Mouse (Mus musculus) hindbrain, embryonic 16.5 days (tissue): ENCODE results near the gene Sppl2b. TPM values are rescaled to one million over a fixed set of nuclear protein-coding genes. Genes with fewer than 3 reads are reported as not detected.

Experiments
- ATAC-seq: fragments of 200-750 bp; cut with Nextera tagmentation; 2 replicates; pipeline ENCODE4 v1.8.0; 2017; ENCODE audit warnings: moderate TSS enrichment, moderate library complexity
- H3K27ac ChIP-seq: fragments of 300-500 bp; sonication (generic); 2 replicates; pipeline ENCODE4 v1.5.1; 2014; ENCODE audit warnings: low read depth, mild to moderate bottlenecking, control low read depth, low read length, moderate library complexity
- H3K27me3 ChIP-seq: fragments of 300-500 bp; sonication (generic); replicated peaks from 2 replicates; pipeline ENCODE4 v1.6.1; 2014; ENCODE audit warnings: low read length; ENCODE audit not compliant: control insufficient read depth, insufficient read depth
- H3K36me3 ChIP-seq: fragments of 300-500 bp; sonication (generic); 2 replicates; pipeline ENCODE4 v1.6.1; 2014; ENCODE audit warnings: mild to moderate bottlenecking, low read length, moderate library complexity, mixed read lengths; ENCODE audit not compliant: control insufficient read depth, insufficient read depth
- H3K4me1 ChIP-seq: fragments of 300-500 bp; sonication (generic); 2 replicates; pipeline ENCODE4 v1.6.1; 2014; ENCODE audit warnings: low read depth, low read length; ENCODE audit not compliant: control insufficient read depth, insufficient read depth
- H3K4me2 ChIP-seq: fragments of 300-500 bp; sonication (generic); 2 replicates; pipeline ENCODE4 v1.6.1; 2014; ENCODE audit warnings: mild to moderate bottlenecking, low read length, control low read depth, moderate library complexity
- H3K4me3 ChIP-seq: fragments of 300-500 bp; sonication (generic); 2 replicates; pipeline ENCODE4 v1.5.1; 2014; ENCODE audit warnings: mild to moderate bottlenecking, low read length, control low read depth, moderate library complexity
- H3K9ac ChIP-seq: fragments of 300-500 bp; sonication (generic); 2 replicates; pipeline ENCODE4 v1.6.1; 2014; ENCODE audit warnings: low read depth, mild to moderate bottlenecking, control low read depth, low read length, moderate library complexity
- H3K9me3 ChIP-seq: fragments of 300-500 bp; sonication (generic); 2 replicates; pipeline ENCODE4 v1.6.1; 2014; ENCODE audit warnings: mild to moderate bottlenecking, low read length, moderate library complexity; ENCODE audit not compliant: control insufficient read depth
- WGBS: fragments of 180-500 bp; shearing (Covaris S2); extraction: QIAGEN DNeasy Blood & Tissue Kit; methylation state at CpG from one replicate; pipeline ENCODE4 v1.1.7; 2014; 5-methylcytosine and 5-hydroxymethylcytosine counted together
- polyA plus RNA-seq: library from polyadenylated mRNA; unstranded; fragments of >200 nt; fragmentation: Nextera tagmentation; extraction: Ambion mirVana; gene quantifications from 2 replicates; pipeline ENCODE4 v1.2.1, GENCODE M21; 2015

The Sppl2b gene
- polyA plus RNA-seq, 1 experiment from 2014 or later, result 92.4 TPM

DNA sequence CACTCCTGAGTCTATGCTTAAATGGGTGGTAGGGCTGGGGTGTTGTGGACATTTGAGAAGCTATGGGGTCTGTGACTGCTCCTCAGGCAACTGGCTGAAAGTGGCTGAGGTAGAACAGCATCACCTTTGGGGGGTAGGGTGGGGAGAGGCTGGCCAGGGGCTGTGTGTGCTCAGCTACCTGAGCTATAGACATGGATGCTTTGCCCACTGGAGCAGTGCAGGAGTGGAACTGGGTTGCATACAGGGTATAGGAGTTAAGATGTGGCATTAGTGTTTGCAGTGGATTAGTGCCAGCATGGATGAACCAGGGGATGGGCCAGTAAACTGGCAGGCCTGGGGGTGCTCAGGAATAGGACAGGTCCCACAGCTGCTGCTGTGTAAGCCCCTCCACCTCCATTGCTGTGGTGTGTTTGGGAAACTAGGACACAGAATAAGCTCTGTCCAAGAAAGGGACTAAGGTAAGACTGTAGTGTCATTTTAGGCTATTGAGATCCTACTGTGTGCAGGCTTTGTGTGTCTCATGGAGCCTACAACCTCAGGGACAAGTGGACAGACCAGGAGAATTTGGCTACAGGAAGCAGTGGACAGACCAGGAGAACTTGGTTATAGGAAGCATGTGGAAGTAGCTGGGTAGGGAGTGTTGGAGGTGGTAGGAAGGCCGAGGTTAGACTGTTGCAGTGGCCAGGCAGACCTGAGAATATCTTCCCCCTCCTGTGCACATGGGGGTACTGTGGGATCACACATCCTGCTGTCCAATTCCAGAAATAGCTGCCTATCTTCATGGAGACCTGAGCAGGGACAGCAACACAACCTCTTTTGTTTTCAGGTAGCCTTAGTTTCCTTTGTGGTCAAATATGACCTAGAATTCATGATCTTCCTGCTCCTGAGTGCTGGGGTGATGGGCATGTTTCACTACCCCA lies 25.5 kb upstream of the Sppl2b start:
- Histone ChIP-seq H3K9me3 (0 out of 2 replicates have a peak, but pooled peaks cover 1% of the 10 kb centered on the region), H3K4me2 (no peak overlapping the region)
- 88% methylated on average over 1 of the region's 1 CpGs for WGBS

DNA sequence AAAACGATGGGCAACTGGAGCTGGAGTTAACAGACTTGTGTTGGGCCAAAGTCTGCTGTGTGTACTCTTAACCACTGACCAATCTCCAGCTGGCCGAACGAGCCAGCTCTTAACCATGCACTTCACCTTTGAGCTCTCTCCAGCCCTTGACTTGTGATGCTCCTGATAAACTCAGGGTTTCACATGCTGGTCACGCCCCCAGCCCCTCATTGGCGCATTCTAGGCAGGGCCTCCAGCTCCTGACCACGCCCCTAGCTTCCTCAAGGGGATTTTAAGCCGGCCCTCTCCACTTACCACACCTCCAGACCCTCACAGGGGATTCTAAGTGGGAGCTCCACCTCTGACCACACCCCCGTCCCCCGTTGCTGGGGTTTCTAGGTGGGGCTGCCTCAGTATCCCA lies 23.9 kb upstream of the Sppl2b start:
- ATAC-seq, result no peak
- no peak overlapping the region for H3K9ac ChIP-seq
- H3K27me3 ChIP-seq, result peaks cover 21% of the 10 kb centered on the region
- H3K27ac ChIP-seq, result no peak overlapping the region
- H3K36me3 ChIP-seq, result peaks cover 19% of the 10 kb centered on the region
- 8% methylated on average over 9 of the region's 9 CpGs for WGBS
- no peak overlapping the region for H3K4me3 ChIP-seq
- 0 out of 2 replicates have a peak, but pooled peaks cover 4% of the 10 kb centered on the region for H3K9me3 ChIP-seq
- H3K4me2 ChIP-seq, result no peak overlapping the region
- H3K4me1 ChIP-seq, result peaks cover 12% of the 10 kb centered on the region

More for the DNA sequence above, 25.5 kb upstream of the Sppl2b start:
- no peak for ATAC-seq
- Histone ChIP-seq H3K27me3 (peaks cover 10% of the 10 kb centered on the region), H3K4me3 (no peak overlapping the region), H3K9ac (no peak overlapping the region), H3K36me3 (peaks cover 14% of the 10 kb centered on the region), H3K27ac (no peak overlapping the region), H3K4me1 (peaks cover 12% of the 10 kb centered on the region)

DNA sequence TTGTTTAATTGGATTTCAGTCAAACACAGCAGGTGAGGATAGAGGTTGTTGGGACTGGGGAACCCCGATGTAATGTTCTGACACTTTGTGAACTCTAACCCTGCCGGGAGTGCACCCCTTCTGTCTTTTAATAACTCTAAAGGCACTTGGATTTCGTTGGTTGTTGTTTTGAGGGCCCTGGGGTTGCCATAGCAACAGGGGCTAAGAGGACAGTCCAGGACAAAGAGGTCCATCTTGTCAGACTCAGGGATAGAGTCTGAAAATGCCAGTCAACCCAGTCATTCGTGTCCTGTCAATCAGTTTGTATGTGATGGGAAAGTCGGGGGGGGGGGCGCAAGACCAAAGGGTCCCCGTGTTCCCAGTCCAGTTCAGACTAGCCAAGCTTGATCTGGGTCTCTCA lies 22.3 kb upstream of the Sppl2b start:
- no peak overlapping the region for H3K4me3 ChIP-seq
- no peak for ATAC-seq
- peaks cover 19% of the 10 kb centered on the region for H3K36me3 ChIP-seq
- no peak overlapping the region for H3K9ac ChIP-seq
- 0 out of 2 replicates have a peak, but pooled peaks cover 4% of the 10 kb centered on the region for H3K9me3 ChIP-seq
- peaks cover 8% of the 10 kb centered on the region for H3K4me1 ChIP-seq
- H3K27ac ChIP-seq, result no peak overlapping the region
- H3K4me2 ChIP-seq, result no peak overlapping the region
- 48% methylated on average over 7 of the region's 7 CpGs for WGBS
- peaks cover 21% of the 10 kb centered on the region for H3K27me3 ChIP-seq

DNA sequence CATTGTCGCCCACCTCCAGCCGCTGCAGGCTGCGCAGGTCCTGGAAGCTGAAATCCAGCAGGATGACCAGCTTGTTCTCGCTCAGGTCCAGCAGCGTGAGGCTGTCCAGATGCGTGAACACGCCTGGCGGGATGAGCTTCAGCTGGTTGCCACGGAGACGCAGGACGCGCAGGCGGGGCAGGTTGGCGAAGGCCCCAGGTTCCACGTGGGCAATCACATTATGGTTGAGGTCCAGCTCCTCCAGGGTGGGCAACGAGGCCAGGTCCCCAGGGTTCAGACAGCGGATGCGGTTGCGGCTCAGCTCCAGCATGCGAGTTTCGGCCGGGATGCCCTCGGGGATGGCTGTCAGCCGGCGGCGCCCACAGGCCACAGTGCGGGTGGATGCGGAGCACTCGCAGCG lies 19.5 kb upstream of the Sppl2b start:
- 0 out of 2 replicates have a peak, but pooled peaks cover 4% of the 10 kb centered on the region for H3K9me3 ChIP-seq
- H3K36me3 ChIP-seq, result peaks cover 8% of the 10 kb centered on the region; the same call in 1 of the 2 replicates
- H3K4me2 ChIP-seq, result 0 out of 2 replicates have a peak overlapping the region, but pooled peaks have one; percentile 12
- no peak overlapping the region for H3K4me3 ChIP-seq
- H3K9ac ChIP-seq, result no peak overlapping the region; the same call in 1 of the 2 replicates
- no peaks in the 10 kb centered on the region; the same call in 1 of the 2 replicates for H3K4me1 ChIP-seq
- 0 out of 2 replicates have a peak, but pooled peaks have one; percentile 9 for ATAC-seq
- 43% methylated on average over 30 of the region's 30 CpGs for WGBS
- H3K27ac ChIP-seq, result no peak overlapping the region
- H3K27me3 ChIP-seq, result peaks cover 21% of the 10 kb centered on the region

DNA sequence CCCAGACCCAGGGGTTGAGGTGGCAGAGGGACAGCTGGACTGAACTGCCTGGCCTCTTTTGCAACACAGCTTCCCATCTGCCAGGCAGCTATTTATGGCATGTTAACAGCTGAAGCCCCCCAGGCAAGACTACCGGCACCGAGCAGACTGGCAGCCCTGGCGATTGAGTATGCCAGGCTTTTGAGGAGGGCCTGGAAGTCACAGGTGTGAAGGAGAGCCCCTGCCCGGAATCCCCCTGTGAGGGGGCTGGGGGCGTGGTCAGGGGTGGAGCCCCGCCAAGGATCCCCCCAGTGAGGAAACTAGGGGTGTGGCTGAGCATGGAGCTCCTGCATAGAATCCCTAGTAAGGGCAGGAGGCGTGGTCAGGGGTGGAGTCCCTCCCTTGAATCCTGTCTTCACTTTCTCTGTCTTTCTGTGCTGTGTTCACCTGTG lies 18.1 kb upstream of the Sppl2b start:
- Histone ChIP-seq H3K27ac (no peak overlapping the region), H3K9ac (no peak overlapping the region), H3K27me3 (peaks cover 21% of the 10 kb centered on the region), H3K4me1 (no peaks in the 10 kb centered on the region; the same call in none of the 2 replicates), H3K36me3 (peaks cover 8% of the 10 kb centered on the region; the same call in 1 of the 2 replicates), H3K4me2 (no peak overlapping the region), H3K9me3 (0 out of 2 replicates have a peak, but pooled peaks cover 4% of the 10 kb centered on the region), H3K4me3 (no peak overlapping the region)
- ATAC-seq, result no peak
- 44% methylated on average over 7 of the region's 7 CpGs for WGBS

DNA sequence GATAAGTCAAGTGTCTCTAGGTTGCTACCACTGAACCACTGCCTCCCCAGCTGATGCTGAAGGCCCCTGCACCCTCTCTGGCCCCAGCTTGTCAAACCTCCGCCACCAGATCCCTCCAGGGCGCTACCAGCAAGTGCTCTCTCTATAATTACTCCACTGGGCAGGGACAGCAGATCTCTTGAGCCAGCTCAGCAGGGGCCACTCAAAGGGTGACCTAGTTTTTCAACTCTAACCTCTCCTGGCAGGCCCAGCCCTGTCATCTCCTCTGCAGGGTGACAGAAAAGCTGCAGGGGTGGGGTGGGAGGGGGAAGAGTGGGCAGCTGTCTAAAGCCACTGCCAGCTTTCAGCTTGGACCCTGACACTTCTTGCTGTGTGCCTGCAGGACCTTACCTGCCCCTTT lies 17.2 kb upstream of the Sppl2b start:
- H3K4me1 ChIP-seq, result peaks cover under 1% of the 10 kb centered on the region
- 0 out of 2 replicates have a peak, but pooled peaks cover 4% of the 10 kb centered on the region for H3K9me3 ChIP-seq
- no peak overlapping the region for H3K9ac ChIP-seq
- H3K36me3 ChIP-seq, result peaks cover 8% of the 10 kb centered on the region; the same call in 1 of the 2 replicates
- no peak overlapping the region for H3K27ac ChIP-seq
- H3K4me3 ChIP-seq, result no peak overlapping the region
- no peak overlapping the region for H3K4me2 ChIP-seq
- WGBS, result 23% methylated on average over 2 of the region's 2 CpGs
- ATAC-seq, result no peak
- peaks cover 22% of the 10 kb centered on the region for H3K27me3 ChIP-seq

DNA sequence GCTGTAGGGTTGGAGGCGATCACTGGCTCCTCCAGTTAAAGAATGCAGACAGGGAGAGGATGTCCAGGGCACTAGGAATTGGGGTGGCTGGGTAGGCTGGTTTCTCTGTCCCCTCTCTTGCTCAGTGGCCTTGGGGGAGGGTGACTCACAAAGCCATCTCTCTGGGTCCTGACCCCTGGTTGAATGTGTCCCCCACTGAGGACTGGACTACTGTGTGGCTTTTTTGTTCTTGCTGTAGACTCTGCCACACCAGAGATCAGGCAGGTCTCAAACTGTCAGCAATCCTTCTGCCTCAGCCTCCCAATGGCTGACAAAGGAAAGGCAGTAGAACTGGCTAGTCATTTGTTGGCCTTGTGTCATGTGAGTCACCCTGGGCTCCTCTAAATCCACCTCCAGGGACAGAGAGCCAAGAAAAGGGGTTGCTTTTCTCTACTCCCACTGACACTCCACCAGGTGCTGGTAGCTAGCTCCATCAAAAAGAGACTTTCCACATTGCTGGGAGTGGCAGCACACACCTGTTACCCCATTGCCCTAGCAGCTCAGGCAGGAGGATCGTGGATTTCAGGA lies 16.6 kb upstream of the Sppl2b start:
- peaks cover 6% of the 10 kb centered on the region for H3K4me1 ChIP-seq
- ATAC-seq, result no peak
- peaks cover 8% of the 10 kb centered on the region; the same call in 1 of the 2 replicates for H3K36me3 ChIP-seq
- no peak overlapping the region for H3K27ac ChIP-seq
- no peak overlapping the region for H3K4me3 ChIP-seq
- H3K9me3 ChIP-seq, result 0 out of 2 replicates have a peak, but pooled peaks cover 4% of the 10 kb centered on the region
- H3K27me3 ChIP-seq, result peaks cover 27% of the 10 kb centered on the region
- H3K4me2 ChIP-seq, result no peak overlapping the region
- 70% methylated on average over 2 of the region's 2 CpGs for WGBS
- H3K9ac ChIP-seq, result no peak overlapping the region

DNA sequence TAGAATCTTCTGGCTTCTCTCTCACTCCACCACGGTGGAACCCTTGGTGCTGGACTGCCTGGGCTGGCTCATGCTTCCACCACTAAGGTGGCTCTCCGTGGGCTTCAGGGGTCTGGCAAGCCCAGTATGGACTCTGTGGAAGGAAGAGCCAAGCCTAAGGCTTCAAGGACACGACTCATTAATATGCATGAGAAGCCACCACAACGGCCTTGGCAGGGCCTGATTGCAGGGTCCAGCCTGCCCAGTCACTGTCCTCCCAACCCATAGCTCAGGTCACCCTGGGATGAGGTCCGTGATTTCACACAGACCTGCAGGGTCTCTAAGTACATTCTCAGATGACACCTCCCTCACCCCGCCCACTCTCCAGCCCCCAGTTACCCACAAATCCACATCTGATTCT lies 15.2 kb upstream of the Sppl2b start:
- no peak for ATAC-seq
- Histone ChIP-seq H3K27ac (no peak overlapping the region), H3K36me3 (peaks cover 3% of the 10 kb centered on the region; the same call in 1 of the 2 replicates), H3K9ac (no peak overlapping the region), H3K4me2 (no peak overlapping the region), H3K9me3 (0 out of 2 replicates have a peak, but pooled peaks cover under 1% of the 10 kb centered on the region), H3K4me3 (no peak overlapping the region), H3K4me1 (peaks cover 13% of the 10 kb centered on the region), H3K27me3 (peaks cover 18% of the 10 kb centered on the region)
- WGBS, result 51% methylated on average over 6 of the region's 6 CpGs

DNA sequence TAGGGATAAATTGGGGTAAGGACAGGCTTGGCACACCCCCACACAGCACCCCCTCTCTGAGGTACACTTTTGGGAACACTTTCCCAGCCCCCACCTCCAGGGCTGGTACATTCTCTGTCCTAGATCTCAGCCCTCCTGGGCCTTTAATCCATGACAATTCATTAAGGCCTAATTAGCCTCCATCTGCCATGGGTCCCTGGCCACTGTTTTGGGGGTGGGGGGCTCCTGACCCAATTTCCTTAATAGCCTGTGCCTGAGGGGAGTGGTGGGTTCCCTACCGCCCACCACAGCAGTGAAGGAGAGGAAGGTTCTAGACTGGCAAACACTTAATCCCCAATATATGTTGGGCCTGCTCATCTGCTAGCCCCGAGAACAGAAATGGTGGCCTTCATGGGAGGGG lies 13.4 kb upstream of the Sppl2b start:
- no peak overlapping the region for H3K27ac ChIP-seq
- no peak for ATAC-seq
- WGBS, result 64% methylated on average over 2 of the region's 2 CpGs
- H3K9ac ChIP-seq, result no peak overlapping the region
- peaks cover 13% of the 10 kb centered on the region for H3K4me1 ChIP-seq
- H3K4me3 ChIP-seq, result no peak overlapping the region
- peaks cover 15% of the 10 kb centered on the region for H3K27me3 ChIP-seq
- H3K36me3 ChIP-seq, result no peaks in the 10 kb centered on the region
- H3K9me3 ChIP-seq, result no peaks in the 10 kb centered on the region
- no peak overlapping the region for H3K4me2 ChIP-seq
